Mouse (Mus musculus) lung, postnatal 0 days (tissue): ENCODE data around the gene Fstl1. TPM values are rescaled to one million over a fixed set of nuclear protein-coding genes. Genes with fewer than 3 reads are reported as not detected.

ENCODE experiments used
- ATAC-seq: fragments of 200-750 bp; cut with Nextera tagmentation; 2 replicates; pipeline ENCODE4 v1.8.0; 2017; ENCODE audit warnings: moderate library complexity
- DNase-seq: peaks from one replicate; pipeline ENCODE4 v3.0.0-alpha.2; 2016; ENCODE audit warnings: low spot score
- H3K27ac ChIP-seq: fragments of 300-500 bp; sonication (generic); 2 replicates; pipeline ENCODE4 v1.5.1; 2014; ENCODE audit warnings: antibody characterized with exemption, mild to moderate bottlenecking, low read length, mixed read lengths
- H3K27me3 ChIP-seq: fragments of 300-500 bp; sonication (generic); replicated peaks from 2 replicates; pipeline ENCODE4 v1.6.1; 2014; ENCODE audit warnings: low read length, mixed read lengths; ENCODE audit not compliant: insufficient read depth
- H3K36me3 ChIP-seq: fragments of 300-500 bp; sonication (generic); 2 replicates; pipeline ENCODE4 v1.6.1; 2014; ENCODE audit warnings: low read length, mixed read lengths; ENCODE audit not compliant: insufficient read depth
- H3K4me1 ChIP-seq: fragments of 300-500 bp; sonication (generic); 2 replicates; pipeline ENCODE4 v1.6.1; 2014; ENCODE audit warnings: antibody characterized with exemption, low read depth, low read length, mixed read lengths; ENCODE audit not compliant: insufficient read depth
- H3K4me2 ChIP-seq: fragments of 300-500 bp; sonication (generic); replicated peaks from 2 replicates; pipeline ENCODE4 v1.6.1; 2014; ENCODE audit warnings: low read depth, mild to moderate bottlenecking, low read length, moderate library complexity, mixed read lengths
- H3K4me3 ChIP-seq: fragments of 300-500 bp; sonication (generic); 2 replicates; pipeline ENCODE4 v1.5.1; 2014; ENCODE audit warnings: low read depth, low read length
- H3K9ac ChIP-seq: fragments of 300-500 bp; sonication (generic); replicated peaks from 2 replicates; pipeline ENCODE4 v1.6.1; 2014; ENCODE audit warnings: low read depth, mild to moderate bottlenecking
- H3K9me3 ChIP-seq: fragments of 300-500 bp; sonication (generic); 2 replicates; pipeline ENCODE4 v1.6.1; 2016; ENCODE audit warnings: low read length, mixed read lengths
- CTCF ChIP-seq: IDR thresholded peaks from 2 replicates; pipeline ENCODE4 v1.5.1; 2016; ENCODE audit warnings: antibody characterized with exemption, mild to moderate bottlenecking
- EP300 ChIP-seq: IDR thresholded peaks from 2 replicates; pipeline ENCODE4 v1.6.1; 2016; ENCODE audit warnings: antibody characterized with exemption, mild to moderate bottlenecking, control low read depth
- WGBS: fragments of 180-500 bp; shearing (Covaris S2); extraction: QIAGEN DNeasy Blood & Tissue Kit; methylation state at CpG from one replicate; pipeline ENCODE4 v1.1.7; 2014; 5-methylcytosine and 5-hydroxymethylcytosine counted together
- polyA plus RNA-seq: library from polyadenylated mRNA; unstranded; fragments of >200 nt; fragmentation: Nextera tagmentation; extraction: Ambion mirVana; gene quantifications from 2 replicates; pipeline ENCODE4 v1.2.1, GENCODE M21; 2015

The Fstl1 gene
- polyA plus RNA-seq, 1 experiment from 2014 or later, result 305 TPM

GRCm38 (mm10) chr16:37856327-37856726 lies 79.7 kb downstream of the Fstl1 start:
- Histone ChIP-seq H3K27me3 (no peaks in the 10 kb centered on the region), H3K9ac (no peak overlapping the region), H3K4me2 (no peak overlapping the region), H3K36me3 (no peaks in the 10 kb centered on the region), H3K4me1 (no peaks in the 10 kb centered on the region; the same call in 1 of the 2 replicates), H3K4me3 (no peak overlapping the region), H3K9me3 (no peaks in the 10 kb centered on the region), H3K27ac (no peak overlapping the region)
- no peak for DNase-seq
- TF ChIP-seq EP300 (no peak), CTCF (no peak)
- no peak for ATAC-seq
- 17% methylated on average over 3 of the region's 3 CpGs for WGBS

- 66% methylated on average over 8 of the region's 8 CpGs for WGBS
- no peak for ATAC-seq
- no peak overlapping the region for H3K4me2 ChIP-seq
These were observed 80.8 kb downstream of the Fstl1 start for GRCm38 (mm10) chr16:37857495-37857894.

GRCm38 (mm10) chr16:37860213-37860612 lies 83.5 kb downstream of the Fstl1 start:
- H3K4me2 ChIP-seq, result no peak overlapping the region
- H3K36me3 ChIP-seq, result no peaks in the 10 kb centered on the region
- no peaks in the 10 kb centered on the region for H3K27me3 ChIP-seq
- TF ChIP-seq CTCF (no peak), EP300 (no peak)
- H3K9ac ChIP-seq, result no peak overlapping the region
- ATAC-seq (no peak), DNase-seq (no peak)
- no peaks in the 10 kb centered on the region for H3K9me3 ChIP-seq
- WGBS, result 80% methylated on average over 7 of the region's 7 CpGs
- H3K4me1 ChIP-seq, result no peaks in the 10 kb centered on the region
- no peak overlapping the region for H3K4me3 ChIP-seq
- H3K27ac ChIP-seq, result no peak overlapping the region

More at GRCm38 (mm10) chr16:37857495-37857894, 80.8 kb downstream of the Fstl1 start:
- Histone ChIP-seq H3K9me3 (no peaks in the 10 kb centered on the region), H3K4me3 (no peak overlapping the region), H3K4me1 (no peaks in the 10 kb centered on the region; the same call in 1 of the 2 replicates), H3K27me3 (no peaks in the 10 kb centered on the region), H3K36me3 (no peaks in the 10 kb centered on the region), H3K27ac (no peak overlapping the region), H3K9ac (no peak overlapping the region)
- no peak for DNase-seq
- TF ChIP-seq CTCF (no peak), EP300 (no peak)

- ATAC-seq (no peak), DNase-seq (no peak)
- H3K36me3 ChIP-seq, result no peaks in the 10 kb centered on the region
- no peaks in the 10 kb centered on the region for H3K9me3 ChIP-seq
- WGBS, result 76% methylated on average over 7 of the region's 7 CpGs
- H3K4me1 ChIP-seq, result no peaks in the 10 kb centered on the region
- TF ChIP-seq CTCF, result no peak
- no peak for TF ChIP-seq EP300
- H3K27ac ChIP-seq, result no peak within 1 kb of the TSS
- H3K27me3 ChIP-seq, result no peaks in the 10 kb centered on the region
- H3K4me2 ChIP-seq, result no peak within 1 kb of the TSS
- H3K4me3 ChIP-seq, result no peak within 1 kb of the TSS
- H3K9ac ChIP-seq, result no peak within 1 kb of the TSS
These were observed 84.4 kb downstream of the Fstl1 start, which contains the start of gene Gm36028 for GRCm38 (mm10) chr16:37861029-37861428. Gene Gm36028 (minus strand): TSS chr16:37861146.

- no peak overlapping the region for H3K4me3 ChIP-seq
- H3K9ac ChIP-seq, result no peak overlapping the region
- H3K4me2 ChIP-seq, result no peak overlapping the region
- no peak for TF ChIP-seq CTCF
- TF ChIP-seq EP300, result no peak
- no peaks in the 10 kb centered on the region for H3K4me1 ChIP-seq
- ATAC-seq (no peak), DNase-seq (no peak)
- no peaks in the 10 kb centered on the region for H3K36me3 ChIP-seq
- WGBS, result 78% methylated on average over 3 of the region's 3 CpGs
- no peaks in the 10 kb centered on the region for H3K9me3 ChIP-seq
- H3K27me3 ChIP-seq, result no peaks in the 10 kb centered on the region
- no peak overlapping the region for H3K27ac ChIP-seq
These were observed 87.2 kb downstream of the Fstl1 start for GRCm38 (mm10) chr16:37863876-37864275.

- H3K9ac ChIP-seq, result no peak overlapping the region
- ATAC-seq, result no peak
- H3K27ac ChIP-seq, result no peak overlapping the region
- H3K27me3 ChIP-seq, result no peaks in the 10 kb centered on the region
- no peak for TF ChIP-seq CTCF
- no peak for TF ChIP-seq EP300
- no peaks in the 10 kb centered on the region for H3K36me3 ChIP-seq
- H3K4me2 ChIP-seq, result no peak overlapping the region
- no peak for DNase-seq
- 72% methylated on average over 9 of the region's 9 CpGs for WGBS
- H3K4me1 ChIP-seq, result peaks cover 3% of the 10 kb centered on the region; the same call in 1 of the 2 replicates
- no peak overlapping the region for H3K4me3 ChIP-seq
- H3K9me3 ChIP-seq, result no peaks in the 10 kb centered on the region
These were observed 89.2 kb downstream of the Fstl1 start for GRCm38 (mm10) chr16:37865841-37866240.
